Mouse (Mus musculus) ovary, postnatal 14 days (tissue): ENCODE data around the gene Spag9.

Experiments
- DNase-seq: peaks from one replicate; pipeline ENCODE4 v3.0.0; 2022; ENCODE audit warnings: low spot score

Gene Spag9

GRCm38 (mm10) chr11:93995720-93996305 lies at the start of gene Spag9:
TSS of gene Spag9 (plus strand) at chr11:93996091.
- peak; percentile 85 for DNase-seq

GRCm38 (mm10) chr11:93948887-93949567 lies 46.9 kb upstream of the Spag9 start:
- DNase-seq, result no peak

- no peak for DNase-seq
Measured at GRCm38 (mm10) chr11:93950045-93950444, 45.8 kb upstream of the Spag9 start.

- no peak for DNase-seq
Measured at GRCm38 (mm10) chr11:93952376-93952775, 43.5 kb upstream of the Spag9 start.

- no peak for DNase-seq
Measured at GRCm38 (mm10) chr11:93954738-93955255, 41.1 kb upstream of the Spag9 start.

GRCm38 (mm10) chr11:93955256-93956150 lies 40.4 kb upstream of the Spag9 start:
- DNase-seq, result peak; percentile 82

GRCm38 (mm10) chr11:93956159-93956558 lies 39.7 kb upstream of the Spag9 start, which contains the start of gene Nme2:
TSS of gene Nme2 (minus strand) at chr11:93956259.
- no peak for DNase-seq

GRCm38 (mm10) chr11:93957031-93957555 lies 38.8 kb upstream of the Spag9 start:
- no peak for DNase-seq

- no peak for DNase-seq
Measured at GRCm38 (mm10) chr11:93957746-93958145, 38.1 kb upstream of the Spag9 start.

GRCm38 (mm10) chr11:93961482-93961881 lies 34.4 kb upstream of the Spag9 start:
- DNase-seq, result no peak

GRCm38 (mm10) chr11:93963013-93963412 lies 32.9 kb upstream of the Spag9 start:
- no peak for DNase-seq

GRCm38 (mm10) chr11:93965391-93965790 lies 30.5 kb upstream of the Spag9 start:
- DNase-seq, result no peak

GRCm38 (mm10) chr11:93967381-93967780 lies 28.5 kb upstream of the Spag9 start:
- no peak for DNase-seq

GRCm38 (mm10) chr11:93968005-93968847 lies 27.7 kb upstream of the Spag9 start, which contains the start of the genes Gm20390 and Nme1:
TSS of gene Gm20390 (minus strand) at chr11:93968293.
TSS of gene Nme1 (minus strand) at chr11:93968521.
- DNase-seq, result peak; percentile 96

GRCm38 (mm10) chr11:93968848-93969128 lies 27.1 kb upstream of the Spag9 start:
- DNase-seq, result no peak

- no peak for DNase-seq
Measured at GRCm38 (mm10) chr11:93969171-93969570, 26.7 kb upstream of the Spag9 start.

GRCm38 (mm10) chr11:93969799-93970198 lies 26.1 kb upstream of the Spag9 start:
- DNase-seq, result no peak

GRCm38 (mm10) chr11:93972951-93973350 lies 22.9 kb upstream of the Spag9 start:
- no peak for DNase-seq

GRCm38 (mm10) chr11:93979502-93980049 lies 16.3 kb upstream of the Spag9 start:
- no peak for DNase-seq

GRCm38 (mm10) chr11:93984619-93985018 lies 11.3 kb upstream of the Spag9 start:
- no peak for DNase-seq

GRCm38 (mm10) chr11:93985265-93985664 lies 10.6 kb upstream of the Spag9 start:
- no peak for DNase-seq
